Mouse (Mus musculus) testis, adult 2 months (tissue): ENCODE results near the gene Wtip.

Experiments used
- CTCF ChIP-seq: fragments of 200-500 bp; IDR thresholded peaks from 2 replicates; pipeline ENCODE4 v1.5.1; 2012; ENCODE audit warnings: low read depth, mild to moderate bottlenecking, inconsistent platforms, low read length, moderate library complexity; ENCODE audit not compliant: control insufficient read depth, insufficient read depth, insufficient replicate concordance
- POLR2A ChIP-seq: fragments of 200-500 bp; IDR thresholded peaks from 2 replicates; pipeline ENCODE4 v1.6.1; 2012; ENCODE audit warnings: low read depth, mild to moderate bottlenecking, inconsistent platforms, low read length, moderate library complexity; ENCODE audit not compliant: control insufficient read depth

DNA sequence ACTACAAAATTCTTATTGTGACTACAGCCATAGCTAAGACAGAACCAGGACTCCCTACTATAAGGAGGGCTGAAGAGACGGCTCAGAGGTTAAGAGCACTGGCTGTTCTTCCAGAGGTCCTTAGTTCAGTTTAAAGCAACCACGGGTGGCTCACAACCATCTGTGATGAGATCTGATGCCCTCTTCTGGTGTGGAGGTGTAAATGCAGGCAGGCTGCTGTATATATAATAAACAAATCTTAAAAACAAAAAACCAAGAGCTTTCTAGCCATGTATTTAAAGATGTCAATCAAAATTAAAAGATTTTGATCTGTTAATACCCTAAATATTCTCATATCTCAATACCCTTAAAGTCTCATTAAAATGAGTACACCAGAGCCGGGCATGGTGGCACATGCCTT, 26.1 kb upstream of the Wtip start:
- TF ChIP-seq CTCF (no peak), POLR2A (no peak)
